ENCODE assay signal across 8 mouse cellular contexts in the genomic region with DNA sequence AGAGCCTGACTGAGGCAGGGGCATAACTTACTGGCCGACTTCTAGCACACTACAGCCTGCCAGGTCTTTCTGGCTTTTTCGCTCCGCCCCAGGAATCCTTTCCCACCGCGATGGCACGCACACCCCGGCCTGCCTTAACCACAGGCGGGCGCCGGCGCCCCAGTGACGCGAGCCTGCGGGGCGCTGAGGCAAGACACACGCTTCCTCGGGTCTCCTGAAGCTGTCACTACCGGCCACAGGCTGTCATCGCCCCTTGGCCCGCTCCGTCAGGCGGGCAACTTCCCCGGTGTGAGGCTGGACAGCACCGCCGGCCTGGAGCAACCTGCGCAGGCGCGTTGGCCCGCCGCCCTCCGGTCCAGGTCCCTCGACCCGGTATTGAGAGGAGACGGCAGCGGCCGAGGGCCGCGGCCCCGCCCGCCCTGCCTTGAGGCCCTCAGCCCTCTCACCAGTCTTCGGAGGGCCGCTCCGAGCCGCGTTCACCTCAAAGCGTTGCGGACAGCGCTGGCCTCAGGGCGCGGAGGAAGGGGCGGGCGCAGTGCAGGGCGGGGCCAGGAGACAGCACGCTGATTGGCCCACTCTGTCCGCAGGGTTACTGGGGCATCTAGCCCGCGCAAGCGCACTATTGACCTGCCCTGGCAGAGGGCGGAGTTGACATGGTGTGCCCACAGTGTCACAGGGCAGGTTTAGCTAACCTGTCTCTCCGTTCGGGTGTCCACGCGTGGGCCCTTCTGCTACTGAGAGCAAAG. TPM values are rescaled to one million over a fixed set of nuclear protein-coding genes. Genes with fewer than 3 reads are reported as not detected.
A peak's percentile ranks its signal among the peaks of the same experiment; 100 is the strongest.
DNase-seq lines count a peak whose midpoint lies in the region; ATAC-seq and TF ChIP-seq lines count a peak whose summit lies in the region.

No protein-coding gene starts in this region.

- H3K27ac ChIP-seq in heart, embryonic 11.5 days (ENCODE audit: low read depth, low read length): peak overlapping the region; percentile 98
- peak overlapping the region; percentile 98 for H3K27ac ChIP-seq in kidney, embryonic 16.5 days (ENCODE audit: low read length)

- WGBS in heart, embryonic 11.5 days (ENCODE audit: insufficient replicate concordance): under 1% methylated on average over 62 of the region's 63 CpGs
- 0% methylated on average over 61 of the region's 63 CpGs for WGBS in kidney, embryonic 16.5 days

- H3K9me3 ChIP-seq in heart, embryonic 11.5 days (replicated peaks; ENCODE audit: control insufficient read depth, low read length): no peaks in the 10 kb centered on the region
- H3K9me3 ChIP-seq in kidney, embryonic 16.5 days (ENCODE audit: low read length): peaks cover 6% of the 10 kb centered on the region; the same call in 1 of the 2 replicates

- TF ChIP-seq POLR2A in brain, embryonic 14.5 days (IDR thresholded peaks at IDR 0.05; ENCODE audit: borderline replicate concordance, extremely low read depth, insufficient read depth, insufficient read length, poor library complexity, severe bottlenecking): peak; percentile 54

- H3K4me2 ChIP-seq in heart, embryonic 11.5 days: peak overlapping the region; percentile 97
- H3K4me2 ChIP-seq in kidney, embryonic 16.5 days (replicated peaks; ENCODE audit: low read depth, low read length): peak overlapping the region; percentile 93

- peaks cover 7% of the 10 kb centered on the region for H3K4me1 ChIP-seq in heart, embryonic 11.5 days (ENCODE audit: control insufficient read depth, insufficient read depth, low read length)
- H3K4me1 ChIP-seq in kidney, embryonic 16.5 days (ENCODE audit: insufficient read depth, low read length): peaks cover 18% of the 10 kb centered on the region

- no peaks in the 10 kb centered on the region for H3K27me3 ChIP-seq in heart, embryonic 11.5 days (ENCODE audit: control insufficient read depth, insufficient read depth, low read length)
- H3K27me3 ChIP-seq in kidney, embryonic 16.5 days (ENCODE audit: insufficient read depth, low read length): no peaks in the 10 kb centered on the region

- peak; percentile 94 for ATAC-seq in erythroblast, adult 5-6 weeks (replicated peaks; ENCODE audit: low FRiP score, poor library complexity, severe bottlenecking)
- peak; percentile 98 for ATAC-seq in heart, embryonic 11.5 days (replicated peaks; ENCODE audit: insufficient number of reproducible peaks, low FRiP score, low TSS enrichment)
- peak; percentile 99 for ATAC-seq in kidney, embryonic 16.5 days (ENCODE audit: low FRiP score, low TSS enrichment)

- no peak for TF ChIP-seq CTCF in brain, embryonic 14.5 days (IDR thresholded peaks at IDR 0.05; ENCODE audit: borderline replicate concordance, extremely low read depth, insufficient read depth, insufficient read length)

- DNase-seq in CD4-positive helper T cell, adult 2 months (ENCODE audit: low read depth, low spot score): peak; percentile 96
- DNase-seq in brain, embryonic 14.5 days (ENCODE audit: low read depth): peak; percentile 98
- peak; percentile 99 for DNase-seq in liver
- peak; percentile 85 to 93 for DNase-seq in monocyte, adult 2 months (ENCODE audit: low read depth in 1 of 2, low spot score in 2 of 2)
- DNase-seq in spleen, postnatal 14 days (ENCODE audit: low spot score in 2 of 2): peak; percentile 97 to 98

- peak overlapping the region; percentile 62 for H3K4me3 ChIP-seq in heart, embryonic 11.5 days (ENCODE audit: low read depth, low read length)
- peak overlapping the region; percentile 66 for H3K4me3 ChIP-seq in kidney, embryonic 16.5 days (ENCODE audit: low read length)

- peak overlapping the region; percentile 83 for H3K9ac ChIP-seq in heart, embryonic 11.5 days (ENCODE audit: low read depth, low read length)
- H3K9ac ChIP-seq in kidney, embryonic 16.5 days (replicated peaks; ENCODE audit: low read length): peak overlapping the region; percentile 71

- peaks cover 5% of the 10 kb centered on the region; the same call in 1 of the 2 replicates for H3K36me3 ChIP-seq in heart, embryonic 11.5 days (ENCODE audit: control insufficient read depth, insufficient read depth, low read length)
- H3K36me3 ChIP-seq in kidney, embryonic 16.5 days (ENCODE audit: insufficient read depth, low read length): peaks cover 31% of the 10 kb centered on the region

RNA-seq across cellular contexts. Expression of a gene that starts 7.1 kb away (rescaled TPM):
- polyA plus RNA-seq in brain, embryonic 14.5 days (2012; rRNA removed): 41.9 and 47.0 TPM in 2 replicates
- 15.0 and 31.9 TPM in 2 replicates for total RNA-seq in erythroblast, adult 5-6 weeks (2015; ENCODE audit: low replicate concordance)
- total RNA-seq in erythroblast, adult 5-6 weeks (2017; ENCODE audit: low replicate concordance): 28.5 and 31.1 TPM in 2 replicates
- polyA plus RNA-seq in heart, embryonic 11.5 days (2014; fragmentation: Nextera tagmentation; extraction: Ambion mirVana): 31.2 and 33.8 TPM in 2 replicates
- 40.9 and 43.8 TPM in 2 replicates for polyA plus RNA-seq in kidney, embryonic 16.5 days (2015; fragmentation: Nextera tagmentation; extraction: Ambion mirVana)

RNA-seq across cellular contexts. Expression of a gene that starts 7.5 kb away (rescaled TPM):
- 39.9 and 46.8 TPM in 2 replicates for polyA plus RNA-seq in brain, embryonic 14.5 days (2012; rRNA removed)
- total RNA-seq in erythroblast, adult 5-6 weeks (2015; ENCODE audit: low replicate concordance): 13.6 and 20.0 TPM in 2 replicates
- total RNA-seq in erythroblast, adult 5-6 weeks (2017; ENCODE audit: low replicate concordance): 31.9 and 94.6 TPM in 2 replicates
- 17.5 and 17.7 TPM in 2 replicates for polyA plus RNA-seq in heart, embryonic 11.5 days (2014; fragmentation: Nextera tagmentation; extraction: Ambion mirVana)
- 41.2 and 41.8 TPM in 2 replicates for polyA plus RNA-seq in kidney, embryonic 16.5 days (2015; fragmentation: Nextera tagmentation; extraction: Ambion mirVana)

RNA-seq across cellular contexts. Expression of a gene that starts 16.1 kb away (rescaled TPM):
- 43.0 and 83.0 TPM in 2 replicates for polyA plus RNA-seq in brain, embryonic 14.5 days (2012; rRNA removed)
- 1.5 and 4.6 TPM in 2 replicates for total RNA-seq in erythroblast, adult 5-6 weeks (2015; ENCODE audit: low replicate concordance)
- total RNA-seq in erythroblast, adult 5-6 weeks (2017; ENCODE audit: low replicate concordance): 3.8 and 3.9 TPM in 2 replicates
- 8.2 and 9.3 TPM in 2 replicates for polyA plus RNA-seq in heart, embryonic 11.5 days (2014; fragmentation: Nextera tagmentation; extraction: Ambion mirVana)
- 30.1 and 33.3 TPM in 2 replicates for polyA plus RNA-seq in kidney, embryonic 16.5 days (2015; fragmentation: Nextera tagmentation; extraction: Ambion mirVana)

RNA-seq across cellular contexts. Expression of a gene that starts 48.4 kb away (rescaled TPM):
- not detected in 2 replicates for polyA plus RNA-seq in brain, embryonic 14.5 days (2012; rRNA removed)
- total RNA-seq in erythroblast, adult 5-6 weeks (2015; ENCODE audit: low replicate concordance): 18.4 and 20.9 TPM in 2 replicates
- total RNA-seq in erythroblast, adult 5-6 weeks (2017; ENCODE audit: low replicate concordance): 11.7 and 16.9 TPM in 2 replicates
- polyA plus RNA-seq in heart, embryonic 11.5 days (2014; fragmentation: Nextera tagmentation; extraction: Ambion mirVana): not detected in 2 replicates
- polyA plus RNA-seq in kidney, embryonic 16.5 days (2015; fragmentation: Nextera tagmentation; extraction: Ambion mirVana): not detected in 2 replicates

RNA-seq across cellular contexts. Expression of a gene that starts 55.8 kb away (rescaled TPM):
- polyA plus RNA-seq in brain, embryonic 14.5 days (2012; rRNA removed): 0.27 and 0.34 TPM in 2 replicates
- not detected in 2 replicates for total RNA-seq in erythroblast, adult 5-6 weeks (2015; ENCODE audit: low replicate concordance)
- total RNA-seq in erythroblast, adult 5-6 weeks (2017; ENCODE audit: low replicate concordance): not detected in 2 replicates
- not detected in 2 replicates for polyA plus RNA-seq in heart, embryonic 11.5 days (2014; fragmentation: Nextera tagmentation; extraction: Ambion mirVana)
- polyA plus RNA-seq in kidney, embryonic 16.5 days (2015; fragmentation: Nextera tagmentation; extraction: Ambion mirVana): 0.21 and 0.27 TPM in 2 replicates

Comparison
In these comparisons a context has a peak if more than half of its experiments do, and no peak if none do; other contexts are left out.
1. Peak in every context shown above with its lines: DNase-seq, ATAC-seq, H3K4me3 ChIP-seq and H3K27ac ChIP-seq.